ENCODE assay signal across 38 mouse cellular contexts in genomic region chr4:123842126-123842525, GRCm38 (mm10). TPM values are rescaled to one million over a fixed set of nuclear protein-coding genes. Genes with fewer than 3 reads are reported as not detected.
"Had no signal": no experiment of that assay in that cellular context is flagged by ENCODE, and none has a peak within 500 bp of the region (broad histone marks: within the 10 kb centered on the region; RNA-seq: fewer than 3 reads in every experiment).

No protein-coding gene starts in this region.

- DNase-seq: gastrocnemius, postnatal 14 days; heart, postnatal 10 days; heart, postnatal 4 days; kidney, adult 18-20 months; kidney, adult 8-10 months; kidney, postnatal 10 days; kidney, postnatal 25 days; kidney, postnatal 4 days; liver had no signal

- H3K4me1 ChIP-seq: heart, embryonic 10.5 days; heart, embryonic 12.5 days; hindbrain, embryonic 10.5 days; hindbrain, embryonic 12.5 days; intestine, embryonic 15.5 days; limb, embryonic 10.5 days; limb, embryonic 12.5 days; liver, embryonic 12.5 days had no signal

- H3K9me3 ChIP-seq: heart, embryonic 10.5 days; hindbrain, embryonic 12.5 days; intestine, embryonic 15.5 days; limb, embryonic 10.5 days had no signal

- ATAC-seq: hindbrain, embryonic 16.5 days; inflammation-experienced regulatory T-cells, adult 6 months; intestine, embryonic 15.5 days; intestine, postnatal 0 days; liver, embryonic 12.5 days had no signal

- H3K4me2 ChIP-seq: heart, embryonic 12.5 days; hindbrain, embryonic 12.5 days; hindbrain, embryonic 14.5 days; intestine, embryonic 15.5 days; limb, embryonic 12.5 days; liver, embryonic 12.5 days had no signal

- H3K27ac ChIP-seq: heart, embryonic 10.5 days; hindbrain, embryonic 10.5 days; hindbrain, embryonic 12.5 days; hindbrain, embryonic 14.5 days; intestine, embryonic 15.5 days; layer of hippocampus, adult 2 months; left cerebral cortex, adult 2 months; limb, embryonic 10.5 days; limb, embryonic 12.5 days; liver, embryonic 12.5 days; liver, embryonic 14.5 days had no signal

- H3K4me3 ChIP-seq: heart, embryonic 10.5 days; heart, embryonic 12.5 days; hindbrain, embryonic 10.5 days; hindbrain, embryonic 12.5 days; intestine, embryonic 15.5 days; layer of hippocampus, adult 2 months; left cerebral cortex, adult 2 months; limb, embryonic 10.5 days; limb, embryonic 12.5 days; liver, embryonic 12.5 days had no signal

- H3K36me3 ChIP-seq: heart, embryonic 10.5 days; heart, embryonic 12.5 days; hindbrain, embryonic 10.5 days; hindbrain, embryonic 12.5 days; intestine, embryonic 15.5 days; limb, embryonic 10.5 days; limb, embryonic 12.5 days; liver, embryonic 12.5 days had no signal

- H3K9ac ChIP-seq: heart, embryonic 12.5 days; hindbrain, embryonic 12.5 days; hindbrain, embryonic 14.5 days; intestine, embryonic 15.5 days; limb, embryonic 12.5 days; liver, embryonic 12.5 days; liver, embryonic 14.5 days had no signal

- H3K27me3 ChIP-seq: heart, embryonic 12.5 days; hindbrain, embryonic 12.5 days; intestine, embryonic 15.5 days; limb, embryonic 12.5 days; liver, embryonic 12.5 days had no signal

RNA-seq across cellular contexts. Expression of gene 4933427I04Rik, which starts 17.4 kb away (rescaled TPM):
- total RNA-seq: gastrocnemius, adult 18-20 months; gastrocnemius, adult 8-10 months; gastrocnemius, postnatal 14 days; gastrocnemius, postnatal 4 days; granulocyte monocyte progenitor cell, adult 5-6 weeks; heart, adult 8-10 months; heart, postnatal 10 days; heart, postnatal 25 days; heart, postnatal 4 days; layer of hippocampus, adult 2 months; layer of hippocampus, postnatal 10 days; layer of hippocampus, postnatal 25 days; left cerebral cortex, adult 2 months; left cerebral cortex, postnatal 14 days; left cerebral cortex, postnatal 36 days had no signal
- polyA plus RNA-seq: heart, embryonic 10.5 days; heart, embryonic 12.5 days; heart, embryonic 14.5 days; heart, embryonic 16.5 days; inflammation-experienced regulatory T-cells, adult 6 months; intestine, embryonic 15.5 days; intestine, postnatal 0 days; kidney, embryonic 14.5 days; limb, embryonic 10.5 days; limb, embryonic 12.5 days; liver, embryonic 12.5 days; liver, embryonic 14.5 days; liver, embryonic 16.5 days had no signal

RNA-seq across cellular contexts. Expression of gene Rhbdl2, which starts 54.5 kb away (rescaled TPM):
- total RNA-seq: gastrocnemius, adult 18-20 months; gastrocnemius, adult 8-10 months; granulocyte monocyte progenitor cell, adult 5-6 weeks; heart, postnatal 25 days had no signal
- polyA plus RNA-seq: liver, embryonic 12.5 days; liver, embryonic 14.5 days had no signal
